Mouse (Mus musculus) Patski (cell line): ENCODE data around the gene Tbcd. TPM values are rescaled to one million over a fixed set of nuclear protein-coding genes. Genes with fewer than 3 reads are reported as not detected.

Experiments
- ATAC-seq: fragments of 100-300 bp; one replicate; pipeline ENCODE4 v1.8.0; 2021
- CTCF ChIA-PET: fragments of 350-600 bp; sonication (Branson Sonifier 250); formaldehyde crosslinking; loops from one replicate; lab custom pipeline; 2022; ENCODE audit warnings: inconsistent platforms; lab: Charles Lee
- POLR2A ChIA-PET: fragments of 350-600 bp; sonication (Branson Sonifier 250); formaldehyde crosslinking; loops from one replicate; lab custom pipeline; 2022; ENCODE audit warnings: antibody characterized with exemption, inconsistent platforms; lab: Charles Lee
- DNase-seq: peaks from one replicate; pipeline ENCODE4 v3.0.0-alpha.2; 2011; ENCODE audit warnings: low read depth, low spot score
- H3K27me3 ChIP-seq: fragments of 371-371 bp; one replicate; pipeline ENCODE4 v1.5.1; 2021
- CTCF ChIP-seq: fragments of 100-300 bp; IDR thresholded peaks from one replicate; pipeline ENCODE4 v1.5.1; 2021
- in situ Hi-C: fragments of 300-500 bp; cut with MboI; formaldehyde crosslinking; loops from 3 replicates; pipeline ENCODE4 v1.11.1; 2018; ENCODE audit warnings: low pct_unique_long_range_greater_than_20kb, mixed read lengths
- polyA plus RNA-seq: library from polyadenylated mRNA; unstranded; gene quantifications from one replicate; pipeline ENCODE4 v1.2.3, GENCODE M21; 2021

Gene Tbcd
- polyA plus RNA-seq = 57.5 TPM

DNA sequence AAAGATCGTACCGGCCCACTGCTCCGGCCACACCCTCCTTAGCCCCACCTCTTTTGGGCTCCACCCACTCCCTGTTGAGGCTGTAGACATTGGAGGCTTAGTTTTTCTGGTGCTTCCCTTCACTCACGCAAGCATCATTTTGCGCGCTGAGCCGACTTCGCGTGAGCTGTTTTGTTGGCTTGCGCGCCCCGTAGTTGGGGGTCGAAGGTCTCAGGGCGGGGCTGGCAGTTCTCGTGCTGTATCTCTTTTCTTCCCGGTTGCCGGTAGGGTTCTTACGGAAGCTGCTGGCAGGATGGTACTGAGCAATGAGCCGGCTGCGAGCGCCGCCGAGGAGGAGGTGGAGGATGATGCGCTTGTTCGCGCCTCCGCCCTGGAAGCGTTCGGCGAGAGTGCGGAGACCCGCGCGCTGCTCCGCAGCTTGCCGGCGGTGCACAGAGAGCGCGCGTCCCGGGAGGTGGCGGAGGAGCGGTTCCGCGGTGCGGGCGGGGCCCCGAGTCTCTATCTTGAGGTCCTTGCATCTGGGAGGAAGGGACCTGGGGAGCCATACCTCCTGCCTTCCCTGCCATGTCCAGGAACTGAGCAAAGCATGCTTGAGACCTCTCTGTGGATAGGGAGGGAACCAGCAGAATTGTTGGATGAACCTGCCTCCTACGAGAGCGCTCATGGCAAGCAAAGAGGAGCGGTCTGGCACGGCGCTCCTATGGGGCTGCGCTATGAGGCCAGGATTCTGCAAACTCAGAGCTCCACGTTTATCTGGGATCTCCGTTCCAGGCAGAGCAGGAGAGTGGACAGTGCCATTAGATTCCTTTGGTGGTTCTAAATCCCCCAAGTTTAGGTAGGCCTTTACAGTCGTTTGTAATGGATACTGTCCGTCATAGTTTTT, at the start of gene Tbcd:
Gene Tbcd (plus strand): TSS at position 197 of the 883 bp plus-strand sequence.
- DNase-seq (peak; percentile 50), ATAC-seq (peak; percentile 92)
- ChIA-PET CTCF (interaction anchor here (1.1 kb wide), 1 partner anchor 17 kb away, joined by 3 read pairs; the partner anchor contains the start of gene Fn3k), POLR2A (interaction anchor here (0.6 to 2.2 kb wide), 4 partner anchors 10 to 31 kb away, joined by 3 to 8 read pairs (median 6); partner anchors contain the start of genes Fn3k and Fn3krp)
- TF ChIP-seq CTCF = no peak
- H3K27me3 ChIP-seq = peaks cover 6% of the 10 kb centered on the region
- in situ Hi-C loops = no loop called here

DNA sequence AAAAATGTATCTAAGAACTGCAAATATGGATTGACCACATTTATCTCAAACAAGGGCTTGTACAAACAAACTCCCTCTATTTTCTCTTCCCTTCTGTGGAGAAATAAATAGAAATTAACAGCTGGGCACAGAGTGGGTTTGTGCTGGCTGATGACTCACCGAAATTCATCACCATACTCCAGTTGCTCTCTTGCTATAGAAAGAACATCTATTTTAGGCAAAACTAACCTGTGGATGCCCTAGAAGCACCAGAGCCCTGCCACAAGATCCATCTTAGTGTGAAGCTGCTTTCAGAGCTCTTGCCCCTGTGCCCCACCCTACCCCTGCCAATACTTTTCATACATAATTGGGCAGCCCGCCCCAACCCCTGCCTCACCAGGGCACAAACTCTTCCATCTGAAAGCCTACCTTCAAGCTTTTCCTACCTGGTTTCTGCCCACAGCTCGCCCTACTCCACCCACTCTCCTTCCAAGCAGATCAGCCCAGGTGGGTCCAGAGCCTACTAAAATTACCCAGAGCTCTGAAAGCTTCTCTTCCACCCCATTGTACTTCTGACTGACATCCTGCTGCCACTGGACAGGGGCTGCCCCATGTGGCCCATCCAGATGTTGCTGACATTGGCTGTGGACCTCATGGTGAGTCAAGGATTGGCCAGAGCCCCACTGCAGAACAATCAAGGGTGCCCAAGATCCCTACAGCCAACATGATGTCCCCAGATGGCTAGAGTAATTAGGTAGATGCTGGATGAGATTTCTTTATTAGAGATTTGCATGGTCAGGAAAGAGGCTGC, 44.2 kb upstream of the Tbcd start:
- no peak for TF ChIP-seq CTCF
- DNase-seq = no peak
- in situ Hi-C loops = no loop called here
- POLR2A ChIA-PET = interaction anchor here (0.7 kb wide), 1 partner anchor 74 kb away, joined by 3 read pairs; no protein-coding TSS in a partner anchor
- CTCF ChIA-PET = interaction anchor here (1.3 kb wide), 1 partner anchor 12 kb away, joined by 6 read pairs; no protein-coding TSS in a partner anchor
- H3K27me3 ChIP-seq = peaks cover 6% of the 10 kb centered on the region
- no peak for ATAC-seq

DNA sequence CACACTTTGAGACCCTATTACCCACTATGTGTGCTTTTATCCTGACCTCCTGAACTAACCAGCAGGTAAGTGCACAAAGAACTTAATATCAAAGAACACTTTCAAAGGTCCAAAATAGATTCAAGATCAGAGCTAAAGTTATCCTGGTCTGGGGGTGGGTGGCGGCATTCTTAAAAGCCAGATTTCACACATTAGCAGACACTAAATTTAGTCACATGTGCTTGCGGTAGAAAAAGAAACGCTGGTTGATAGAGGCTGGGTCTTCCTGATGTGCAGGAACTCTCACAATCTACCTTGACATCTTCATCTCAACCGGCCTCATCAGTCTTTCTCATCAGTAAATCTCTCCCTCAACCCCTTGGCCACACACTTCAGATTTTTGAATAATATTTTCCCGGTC, 37.0 kb upstream of the Tbcd start:
- ATAC-seq (no peak), DNase-seq (no peak)
- H3K27me3 ChIP-seq = peaks cover 6% of the 10 kb centered on the region
- in situ Hi-C loops = no loop called here
- ChIA-PET POLR2A (interaction anchor here (1.5 kb wide), 1 partner anchor 12 kb away, joined by 3 read pairs; no protein-coding TSS in a partner anchor), CTCF (interaction anchor here (0.7 to 1.0 kb wide), 3 partner anchors 14 to 45 kb away, joined by 3 read pairs; no protein-coding TSS in a partner anchor)
- TF ChIP-seq CTCF = no peak

DNA sequence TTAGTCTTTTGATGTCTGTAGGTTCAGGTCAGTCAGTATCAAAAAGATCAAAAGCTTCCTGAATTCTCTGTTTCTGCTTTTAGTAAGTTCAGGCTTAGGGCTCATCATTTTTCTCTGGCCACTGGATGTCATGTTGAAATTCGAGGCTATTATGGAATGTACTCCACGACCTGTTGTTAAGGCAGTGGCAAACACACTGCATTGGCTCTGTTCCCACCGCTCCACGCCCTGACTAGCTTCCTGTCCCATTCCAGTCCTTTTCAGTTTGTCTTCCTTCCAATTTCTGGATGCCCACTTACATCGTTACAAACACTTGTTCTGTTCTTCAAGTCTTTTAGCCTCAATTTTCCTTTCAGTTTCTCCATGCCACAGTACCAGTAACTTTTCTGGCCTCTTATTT, 36.4 kb upstream of the Tbcd start:
- ATAC-seq (no peak), DNase-seq (no peak)
- H3K27me3 ChIP-seq = peaks cover 6% of the 10 kb centered on the region
- ChIA-PET POLR2A (interaction anchor here (1.5 kb wide), 1 partner anchor 11 kb away, joined by 3 read pairs; no protein-coding TSS in a partner anchor), CTCF (interaction anchor here (0.7 to 1.0 kb wide), 3 partner anchors 13 to 45 kb away, joined by 3 read pairs; no protein-coding TSS in a partner anchor)
- TF ChIP-seq CTCF = no peak
- in situ Hi-C loops = no loop called here

DNA sequence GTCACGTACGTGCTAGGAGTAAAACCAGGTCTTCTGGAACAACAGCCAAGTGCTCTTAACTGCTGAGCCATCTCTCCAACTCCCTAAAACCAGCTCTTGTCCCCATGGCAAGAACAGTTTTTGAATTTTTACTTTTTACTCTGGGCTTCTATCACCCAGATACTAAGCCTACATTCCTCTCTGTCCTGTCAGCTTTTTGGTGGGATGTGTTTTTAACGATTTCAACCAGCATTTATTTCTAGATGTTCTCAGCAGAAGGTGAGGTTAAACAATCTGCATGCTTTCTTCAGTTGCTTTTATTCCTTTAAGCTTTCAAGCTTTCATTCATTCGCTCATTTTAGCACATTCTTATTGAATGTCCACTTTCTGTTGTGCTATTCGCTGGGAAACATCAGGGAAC, 33.8 kb upstream of the Tbcd start:
- no peak for DNase-seq
- no peak for TF ChIP-seq CTCF
- no peak for ATAC-seq
- in situ Hi-C loops = no loop called here
- POLR2A ChIA-PET = no interaction called here
- H3K27me3 ChIP-seq = no peaks in the 10 kb centered on the region
- CTCF ChIA-PET = no interaction called here

DNA sequence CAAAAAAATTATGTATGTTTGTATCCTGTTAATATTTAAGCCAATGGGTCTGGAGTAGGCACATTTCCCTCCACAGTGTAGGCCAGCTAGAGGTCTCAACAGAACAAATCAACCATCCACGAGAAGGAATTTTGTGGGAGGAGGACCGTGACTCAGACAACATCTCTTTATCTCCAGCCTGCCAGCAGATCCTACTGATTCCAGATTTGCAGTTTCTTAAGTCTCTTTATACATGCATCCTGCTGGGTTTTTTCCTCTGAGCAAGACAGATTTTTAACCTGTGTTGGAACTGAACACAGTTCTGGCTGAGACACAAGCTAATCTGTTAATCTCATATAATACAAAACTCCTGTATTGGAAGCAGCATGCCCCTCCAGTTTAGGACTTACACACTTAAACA, 32.8 kb upstream of the Tbcd start:
- H3K27me3 ChIP-seq = no peaks in the 10 kb centered on the region
- in situ Hi-C loops = no loop called here
- ChIA-PET POLR2A (no interaction called here), CTCF (no interaction called here)
- DNase-seq (no peak), ATAC-seq (no peak)
- no peak for TF ChIP-seq CTCF

DNA sequence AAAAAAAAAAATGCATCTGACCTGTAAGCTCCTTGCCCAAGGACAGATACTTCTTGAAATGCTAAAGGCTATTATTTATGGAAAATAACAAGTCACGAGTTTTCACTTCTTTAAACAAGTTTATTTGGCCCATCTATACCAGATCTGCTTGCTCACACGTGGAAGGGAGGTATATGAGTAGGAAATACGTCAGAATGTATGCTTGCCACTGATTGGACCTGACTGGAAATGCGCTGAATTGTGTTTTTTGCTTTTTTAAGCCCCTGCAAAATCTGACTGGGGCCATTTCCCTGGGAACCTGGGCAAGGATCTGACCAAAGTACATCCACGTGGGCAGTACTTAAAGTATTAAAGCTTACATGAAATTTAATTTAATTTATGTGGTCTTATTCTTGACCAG, 31.4 kb upstream of the Tbcd start:
- in situ Hi-C loops = no loop called here
- TF ChIP-seq CTCF = no peak
- ChIA-PET POLR2A (interaction anchor here (1.2 to 2.3 kb wide), 2 partner anchors 15 to 32 kb away, joined by 3 to 8 read pairs; partner anchors contain the start of genes Fn3k and Tbcd), CTCF (interaction anchor here (0.9 kb wide), 1 partner anchor 15 kb away, joined by 3 read pairs; the partner anchor contains the start of gene Fn3k)
- DNase-seq (no peak), ATAC-seq (no peak)
- no peaks in the 10 kb centered on the region for H3K27me3 ChIP-seq

DNA sequence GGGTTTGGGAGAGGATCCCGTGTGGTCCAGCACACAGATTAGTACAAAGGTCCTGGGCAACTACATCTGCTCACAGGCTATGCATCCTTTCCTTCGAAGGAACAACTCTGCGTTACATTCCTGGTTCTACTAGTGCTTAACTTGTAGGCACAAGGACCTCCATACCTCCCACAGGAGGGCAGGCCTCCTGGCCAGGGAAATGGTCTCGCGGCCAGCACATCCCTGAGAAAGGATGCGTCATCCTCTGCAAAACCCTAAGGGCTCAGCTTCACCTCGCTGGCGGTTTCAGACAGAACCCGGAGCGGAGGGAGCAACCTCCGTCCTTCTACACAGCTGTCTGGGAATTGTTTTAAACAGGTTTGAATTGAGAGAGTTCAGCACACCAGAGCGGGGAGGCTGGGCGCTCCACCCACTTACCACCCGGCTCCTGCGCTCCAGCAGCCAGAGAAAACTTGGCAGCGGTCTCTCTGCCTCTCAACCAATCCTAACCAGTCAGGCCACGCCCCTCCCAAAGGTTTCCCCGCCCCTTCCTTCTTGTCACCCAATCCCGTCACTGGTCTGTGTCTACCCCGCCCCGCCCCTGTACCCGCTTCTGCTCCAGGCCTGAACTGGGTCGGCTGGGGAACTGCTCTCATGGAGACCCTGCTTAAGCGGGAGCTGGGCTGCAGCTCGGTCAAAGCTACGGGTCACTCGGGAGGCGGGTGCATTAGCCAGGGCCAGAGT, 30.8 kb upstream of the Tbcd start, which contains the start of gene Fn3krp:
Gene Fn3krp (plus strand): TSS at position 572 of the 723 bp plus-strand sequence.
- DNase-seq (peak; percentile 78), ATAC-seq (peak; percentile 99)
- in situ Hi-C loops = no loop called here
- ChIA-PET POLR2A (interaction anchor here (1.2 to 2.3 kb wide), 2 partner anchors 14 to 32 kb away, joined by 3 to 8 read pairs; partner anchors contain the start of genes Fn3k and Tbcd), CTCF (interaction anchor here (0.8 to 1.1 kb wide), 3 partner anchors 14 to 27 kb away, joined by 3 read pairs; partner anchors contain the start of gene Fn3k)
- H3K27me3 ChIP-seq = no peaks in the 10 kb centered on the region
- no peak for TF ChIP-seq CTCF

DNA sequence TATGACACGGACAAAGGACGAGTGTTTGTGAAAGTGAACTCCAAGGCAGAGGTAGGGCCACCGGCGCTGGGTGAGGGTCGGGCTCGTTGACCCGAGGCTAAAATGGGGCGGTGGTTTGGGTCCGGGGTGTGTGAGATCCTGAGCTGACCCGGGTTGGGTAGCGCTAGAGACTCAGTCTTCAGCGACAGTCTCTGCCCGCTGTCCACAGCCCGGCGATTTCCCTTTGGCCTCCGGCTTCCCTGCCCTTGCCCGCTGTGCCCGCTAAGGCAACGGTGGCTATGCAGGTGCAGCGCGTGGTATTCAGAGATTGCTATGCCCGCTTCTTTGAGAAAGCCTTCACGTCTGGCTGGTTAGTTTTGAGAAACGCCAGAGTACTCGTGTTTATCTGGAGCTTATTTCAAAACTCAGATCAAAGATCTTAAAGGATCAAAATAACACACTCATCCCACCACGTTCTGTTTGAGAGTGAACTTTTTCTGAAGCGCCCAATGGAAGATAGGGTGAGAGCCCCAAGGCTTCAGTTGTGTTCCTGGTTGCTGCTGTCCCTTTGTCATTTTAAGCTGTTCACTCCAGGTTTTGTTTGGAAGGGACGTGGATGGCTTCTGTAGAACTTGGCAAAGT, 30.1 kb upstream of the Tbcd start:
- TF ChIP-seq CTCF = no peak
- H3K27me3 ChIP-seq = no peaks in the 10 kb centered on the region
- ChIA-PET POLR2A (interaction anchor here (2.3 kb wide), 1 partner anchor 31 kb away, joined by 8 read pairs; the partner anchor contains the start of gene Tbcd), CTCF (interaction anchor here (0.8 to 1.1 kb wide), 3 partner anchors 14 to 26 kb away, joined by 3 read pairs; partner anchors contain the start of gene Fn3k)
- ATAC-seq (peak; percentile 68), DNase-seq (no peak)
- in situ Hi-C loops = no loop called here
